Mouse (Mus musculus) CD8-positive naive resting alpha-beta T cell, adult 2 months (primary cell): ENCODE results near the gene Hpse2.

ENCODE experiments used
- DNase-seq, 2 experiments: peaks; one replicate each; pipeline ENCODE4 v3.0.0; 2022; ENCODE audit warnings: low read depth in 2 of 2, low spot score in 2 of 2

Hpse2 gene

GRCm38 (mm10) chr19:42977938-42978337, 410.2 kb downstream of the Hpse2 start:
- DNase-seq, result no peak

- no peak for DNase-seq
These were observed 414.4 kb downstream of the Hpse2 start for GRCm38 (mm10) chr19:42973740-42974139.

- DNase-seq, result no peak
These were observed 423.0 kb downstream of the Hpse2 start for GRCm38 (mm10) chr19:42965171-42965570.

GRCm38 (mm10) chr19:42948114-42948636, 440.0 kb downstream of the Hpse2 start:
- DNase-seq, result no peak

- no peak for DNase-seq
These were observed 450.6 kb downstream of the Hpse2 start for GRCm38 (mm10) chr19:42937544-42937943.

GRCm38 (mm10) chr19:42936661-42937193, 451.4 kb downstream of the Hpse2 start:
- DNase-seq, result no peak

GRCm38 (mm10) chr19:42929702-42930101, 458.5 kb downstream of the Hpse2 start:
- no peak for DNase-seq

GRCm38 (mm10) chr19:42928271-42928670, 459.9 kb downstream of the Hpse2 start:
- no peak for DNase-seq

- no peak for DNase-seq
These were observed 465.5 kb downstream of the Hpse2 start for GRCm38 (mm10) chr19:42922610-42923009.

- no peak for DNase-seq
These were observed 474.5 kb downstream of the Hpse2 start for GRCm38 (mm10) chr19:42913703-42914102.

GRCm38 (mm10) chr19:42909719-42910118, 478.4 kb downstream of the Hpse2 start:
- no peak for DNase-seq

GRCm38 (mm10) chr19:42908553-42908952, 479.6 kb downstream of the Hpse2 start:
- DNase-seq, result no peak

GRCm38 (mm10) chr19:42906328-42906727, 481.8 kb downstream of the Hpse2 start:
- no peak for DNase-seq

- DNase-seq, result no peak
These were observed 483.4 kb downstream of the Hpse2 start for GRCm38 (mm10) chr19:42904726-42905125.

- no peak for DNase-seq
These were observed 483.9 kb downstream of the Hpse2 start for GRCm38 (mm10) chr19:42904240-42904639.

GRCm38 (mm10) chr19:42903840-42904239, 484.3 kb downstream of the Hpse2 start:
- DNase-seq, result no peak

- DNase-seq, result no peak
These were observed 485.6 kb downstream of the Hpse2 start for GRCm38 (mm10) chr19:42902410-42903021.

- DNase-seq, result no peak
These were observed 496.6 kb downstream of the Hpse2 start for GRCm38 (mm10) chr19:42891599-42891998.

GRCm38 (mm10) chr19:42877653-42878052, 510.5 kb downstream of the Hpse2 start:
- DNase-seq, result no peak

- DNase-seq, result no peak
These were observed 511.6 kb downstream of the Hpse2 start for GRCm38 (mm10) chr19:42876563-42876962.

- DNase-seq, result no peak
These were observed 518.3 kb downstream of the Hpse2 start for GRCm38 (mm10) chr19:42869663-42870530.
